Mouse (Mus musculus) naive thymus-derived CD4-positive, alpha-beta T cell, adult 2 months (primary cell): ENCODE data around the gene Mybphl.

Source experiments
- DNase-seq: peaks from one replicate; pipeline ENCODE4 v3.0.0-alpha.2; 2011; ENCODE audit warnings: low read depth

Gene Mybphl

DNA sequence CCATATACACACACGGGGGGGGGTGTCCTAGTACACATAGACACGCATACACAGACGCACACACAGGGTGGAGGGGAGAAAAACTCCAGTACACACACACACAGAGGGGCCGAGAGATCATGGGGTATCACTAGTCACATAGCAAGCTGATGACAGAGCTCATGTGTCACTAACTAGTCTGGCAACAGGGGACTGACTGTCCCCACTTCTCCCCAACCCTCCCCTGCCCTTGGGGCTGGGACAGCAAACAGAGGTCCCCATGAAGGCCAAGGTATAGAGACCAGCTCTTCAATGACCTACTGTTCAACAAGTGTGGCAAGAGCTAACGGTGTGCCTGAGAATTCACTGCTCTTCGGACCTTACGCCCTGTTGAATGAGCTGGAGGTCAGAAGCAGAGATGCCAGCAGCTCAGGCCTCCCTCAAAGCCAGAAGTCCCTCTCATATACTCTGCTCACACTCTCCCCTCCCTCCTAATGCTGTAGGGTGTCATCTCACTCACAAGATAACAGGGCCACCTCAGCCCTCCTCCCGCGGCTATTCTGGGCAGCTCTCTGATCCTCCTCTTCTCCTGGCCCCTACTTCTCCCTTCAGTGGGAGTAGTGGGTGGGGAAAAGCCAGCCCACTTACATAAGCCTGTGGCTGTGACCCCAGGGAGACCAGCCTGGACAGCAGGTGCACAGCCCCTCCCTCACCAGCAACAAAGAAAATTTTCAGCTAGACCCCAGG is at the start of gene Mybphl:
TSS of gene Mybphl (plus strand) at position 642 of the 726 bp plus-strand sequence.
- DNase-seq = no peak

DNA sequence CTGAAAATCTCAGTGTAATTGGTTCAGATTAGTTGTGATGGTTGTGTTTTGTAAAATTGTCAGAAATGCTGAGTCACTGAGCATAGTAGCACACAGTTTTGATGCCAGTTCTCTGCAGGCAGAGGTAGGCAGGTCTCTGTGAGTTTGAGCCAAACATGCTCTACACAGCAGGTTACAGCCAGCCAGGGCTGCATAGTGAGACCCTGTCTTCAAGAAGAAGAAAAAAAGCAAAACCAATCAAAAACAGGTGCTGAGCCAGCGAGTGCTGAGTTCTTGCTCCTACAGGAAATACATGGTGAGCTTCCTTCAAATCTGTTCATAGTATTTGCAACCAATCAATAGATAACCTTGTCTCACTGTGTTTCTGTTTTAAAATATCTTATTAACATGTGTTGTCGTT is 46.2 kb upstream of the Mybphl start:
- DNase-seq = no peak

DNA sequence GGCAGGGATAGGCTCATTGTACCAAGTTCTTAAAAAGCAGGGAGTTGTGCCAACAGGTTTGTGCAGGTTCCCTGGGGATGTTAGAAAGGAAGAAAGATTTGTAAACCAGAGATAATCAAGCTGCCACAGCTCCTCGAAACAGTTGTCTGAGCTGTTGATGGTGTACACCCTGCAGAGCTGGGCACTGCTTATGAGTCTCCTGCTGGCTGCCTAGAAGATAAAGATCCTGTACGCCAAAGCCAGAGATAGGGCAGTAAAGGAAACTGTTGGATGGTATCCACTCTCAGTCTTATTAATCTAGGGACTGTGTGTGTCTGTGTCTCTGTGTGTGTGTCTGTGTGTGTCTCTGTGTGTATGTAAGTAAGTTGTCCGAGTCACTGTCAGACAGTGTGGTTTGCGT is 43.0 kb upstream of the Mybphl start:
- DNase-seq = no peak

DNA sequence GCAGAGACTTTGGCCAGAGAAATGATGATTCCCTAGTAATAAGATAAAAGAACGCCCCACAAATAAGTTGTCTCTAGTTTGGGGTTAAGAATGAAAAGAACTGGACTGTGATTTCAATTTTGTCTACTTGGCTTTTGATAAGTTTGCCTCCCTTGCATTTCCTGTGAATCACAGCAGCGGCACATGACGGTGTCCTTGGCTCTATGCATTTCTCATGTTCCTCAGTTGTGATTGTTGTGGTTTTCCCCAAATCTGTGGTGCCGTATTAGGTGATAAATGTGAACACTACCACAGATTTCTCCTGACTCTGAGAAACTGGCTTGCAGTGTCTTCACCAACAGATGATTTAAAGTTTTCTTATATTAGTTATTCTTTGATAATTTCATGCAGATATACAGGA is 42.6 kb upstream of the Mybphl start:
- DNase-seq = no peak

DNA sequence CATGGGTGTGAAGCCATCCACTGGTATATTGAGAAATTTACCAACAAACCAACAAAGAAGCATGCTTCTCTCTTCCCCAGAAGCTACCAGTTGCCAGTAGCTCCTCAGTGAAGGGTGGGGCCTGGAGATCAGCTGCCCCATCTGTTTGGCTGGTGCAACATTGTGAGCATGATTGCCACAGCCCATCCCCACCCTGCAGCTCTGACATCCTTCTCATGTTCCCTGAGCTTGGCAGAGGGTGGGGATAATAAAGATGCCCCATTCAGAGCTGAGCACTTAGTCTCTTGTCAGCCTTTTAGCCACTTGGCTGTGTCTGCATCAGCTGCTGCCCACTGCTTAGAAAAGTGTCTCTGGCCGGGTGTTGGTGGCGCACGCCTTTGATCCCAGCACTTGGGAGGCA is 41.7 kb upstream of the Mybphl start:
- DNase-seq = no peak

DNA sequence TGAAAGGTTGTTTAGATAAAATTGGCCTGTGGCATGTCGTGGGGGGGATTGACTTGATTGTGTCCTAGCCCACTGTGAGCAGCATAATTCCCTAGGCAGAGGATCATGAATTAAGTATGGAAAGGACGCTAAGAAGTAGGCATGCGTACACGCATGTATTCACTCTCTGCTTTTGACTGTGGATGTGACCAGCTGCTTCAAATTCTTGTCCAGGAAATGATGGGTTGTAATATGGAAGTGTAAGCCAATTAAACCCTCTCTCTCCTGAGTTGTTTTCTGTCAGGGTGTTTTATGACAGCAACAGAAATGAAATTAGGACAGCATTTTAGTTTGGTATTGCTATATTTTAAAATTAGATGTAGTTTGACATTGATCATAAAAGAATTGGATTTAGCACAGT is 39.9 kb upstream of the Mybphl start:
- no peak for DNase-seq

DNA sequence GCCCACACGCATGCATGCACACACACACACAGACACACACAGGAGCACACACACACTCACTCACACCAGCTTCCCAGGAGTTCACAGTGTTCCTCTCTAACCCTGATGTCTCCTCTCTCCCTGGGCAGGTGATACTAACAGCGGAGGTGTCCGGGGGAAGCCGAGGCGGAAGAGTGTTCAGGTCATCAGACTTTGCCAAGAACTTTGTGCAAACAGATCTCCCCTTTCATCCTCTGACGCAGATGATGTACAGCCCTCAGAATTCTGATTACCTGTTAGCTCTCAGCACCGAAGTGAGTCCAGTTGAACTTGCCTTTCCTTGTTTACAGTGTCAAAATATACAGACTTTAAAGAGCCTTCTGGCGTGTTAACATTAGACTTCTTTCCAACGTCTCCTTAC is 39.2 kb upstream of the Mybphl start:
- DNase-seq = no peak

DNA sequence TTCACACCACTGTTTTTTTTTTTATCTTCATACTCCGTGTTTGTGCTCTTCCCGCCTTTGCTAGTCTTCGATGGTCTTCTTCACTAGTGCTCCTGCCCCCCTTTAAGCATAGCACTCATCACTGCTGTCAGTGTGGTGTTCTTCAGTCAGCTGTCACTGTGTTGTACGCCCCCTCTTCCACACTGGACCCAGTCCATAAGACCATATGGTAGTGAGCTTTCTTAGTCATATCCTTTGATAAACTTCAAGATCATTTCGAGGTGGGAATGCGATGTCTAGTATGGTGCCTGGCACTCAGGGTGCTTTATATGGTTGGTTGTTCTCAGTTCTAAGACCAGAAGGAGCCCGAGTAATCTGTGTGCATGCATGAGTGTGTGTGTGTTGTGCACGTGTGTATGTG is 37.4 kb upstream of the Mybphl start:
- DNase-seq = no peak

DNA sequence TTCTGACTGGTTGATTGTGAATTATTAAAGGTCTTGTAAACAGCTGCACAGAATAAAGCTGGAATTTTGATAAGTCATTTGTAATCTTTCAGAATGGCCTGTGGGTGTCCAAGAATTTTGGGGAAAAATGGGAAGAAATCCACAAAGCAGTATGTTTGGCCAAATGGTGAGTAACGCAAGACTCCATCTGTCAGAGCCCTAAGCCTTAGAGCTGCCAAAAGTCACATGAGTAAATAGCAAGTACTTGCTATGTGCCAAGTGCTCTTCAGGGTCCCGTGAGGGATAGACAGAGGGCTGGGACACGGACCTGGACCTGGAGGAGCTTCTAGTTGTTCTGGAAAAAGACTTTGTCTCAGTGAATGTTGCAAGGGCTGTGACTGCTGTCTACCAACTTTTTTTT is 36.8 kb upstream of the Mybphl start:
- no peak for DNase-seq

DNA sequence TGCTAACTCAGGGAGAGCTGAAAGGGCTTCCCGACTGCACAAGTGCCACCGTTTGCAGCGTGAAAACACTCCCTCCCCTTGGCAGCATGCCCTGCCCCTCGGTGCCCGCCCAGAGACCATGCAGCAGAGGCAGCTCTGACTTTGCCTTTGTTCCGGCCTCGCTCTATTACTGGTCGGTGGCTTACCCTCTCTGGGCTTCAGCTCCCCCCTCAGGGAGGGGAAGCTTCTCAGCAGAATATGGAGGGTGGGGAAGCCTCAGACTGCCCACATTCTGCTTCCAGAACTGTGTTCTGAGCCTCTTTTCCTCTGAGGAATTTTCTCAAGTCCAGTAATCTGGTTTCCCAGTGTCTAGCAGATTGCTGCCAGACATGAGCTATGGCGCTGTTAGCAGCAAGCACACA is 36.3 kb upstream of the Mybphl start:
- DNase-seq = no peak

DNA sequence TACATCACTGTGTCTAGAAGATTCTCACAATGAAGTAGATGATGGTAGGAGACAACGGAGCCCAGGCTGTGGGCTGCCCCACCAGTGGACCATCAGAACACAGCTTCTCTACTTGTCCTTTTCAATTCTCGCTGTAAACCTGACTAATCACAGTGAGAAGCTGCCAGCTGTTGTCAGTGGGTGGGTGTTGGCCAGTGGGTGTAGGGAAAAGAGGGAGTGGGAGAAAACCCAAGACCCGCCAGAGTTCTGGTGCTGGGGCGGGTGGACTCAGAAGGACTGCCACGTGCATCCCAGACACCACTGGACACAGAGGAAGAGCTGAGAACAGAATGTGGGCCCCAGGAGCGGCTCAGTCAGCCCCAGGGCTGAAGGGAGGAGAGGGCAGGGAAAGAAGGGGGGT is 33.9 kb upstream of the Mybphl start:
- DNase-seq = no peak

DNA sequence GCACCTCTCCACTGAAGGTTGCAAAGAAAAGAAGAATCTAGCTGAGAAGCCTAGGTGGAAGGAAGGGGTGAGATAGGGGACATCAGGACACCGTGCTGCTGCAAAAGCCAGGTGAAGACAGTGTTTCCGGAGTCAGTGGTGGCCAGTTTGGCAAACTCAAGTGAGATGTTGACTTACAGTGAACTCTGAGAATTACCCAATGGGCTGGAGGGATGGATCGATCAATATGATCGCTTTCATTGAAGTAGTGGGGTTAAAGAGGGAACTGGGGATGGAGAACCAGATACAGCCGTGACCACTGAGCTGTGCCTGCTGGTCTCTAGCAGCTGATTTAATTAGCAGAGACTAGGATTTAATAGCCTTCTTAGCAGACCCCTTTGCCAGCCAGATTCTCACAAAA is 27.8 kb upstream of the Mybphl start:
- no peak for DNase-seq

DNA sequence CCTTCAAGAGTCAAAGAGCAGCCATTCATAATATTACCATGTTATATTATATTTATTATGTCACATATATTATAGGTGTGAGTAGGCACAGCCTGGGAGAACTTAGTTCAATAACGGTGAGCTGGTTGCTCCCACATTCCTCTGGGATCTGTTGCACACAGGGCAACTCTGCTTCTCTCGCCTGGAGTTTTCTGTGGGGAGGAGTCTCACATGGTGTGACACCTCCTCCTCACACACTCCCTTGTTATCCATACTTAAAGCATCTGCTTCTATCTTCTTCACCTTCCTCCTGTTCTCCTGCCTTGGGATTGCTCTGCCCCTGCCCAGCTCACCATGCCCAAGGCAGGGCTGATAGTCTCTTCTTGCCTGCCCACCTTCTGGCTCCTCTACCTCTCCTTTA is 23.7 kb upstream of the Mybphl start:
- DNase-seq = no peak

DNA sequence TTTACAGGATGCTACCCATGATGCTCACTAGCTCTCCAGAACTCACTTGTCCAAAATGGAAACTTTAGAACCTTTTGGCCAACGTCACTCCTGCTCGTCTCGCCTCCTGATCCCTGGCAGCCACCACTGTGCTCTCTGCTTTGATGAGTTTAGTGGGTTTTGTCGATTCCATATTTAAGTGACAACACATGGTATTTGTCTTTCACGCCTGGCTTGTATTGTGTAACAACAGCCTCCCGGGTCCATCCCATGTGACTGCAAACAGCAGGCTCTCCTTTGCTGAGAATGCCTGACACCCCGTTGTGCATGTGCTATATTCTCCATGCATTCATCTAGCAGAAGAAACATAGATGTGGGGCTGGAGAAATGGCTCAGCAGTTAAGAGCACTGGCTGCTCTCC is 22.5 kb upstream of the Mybphl start:
- no peak for DNase-seq

DNA sequence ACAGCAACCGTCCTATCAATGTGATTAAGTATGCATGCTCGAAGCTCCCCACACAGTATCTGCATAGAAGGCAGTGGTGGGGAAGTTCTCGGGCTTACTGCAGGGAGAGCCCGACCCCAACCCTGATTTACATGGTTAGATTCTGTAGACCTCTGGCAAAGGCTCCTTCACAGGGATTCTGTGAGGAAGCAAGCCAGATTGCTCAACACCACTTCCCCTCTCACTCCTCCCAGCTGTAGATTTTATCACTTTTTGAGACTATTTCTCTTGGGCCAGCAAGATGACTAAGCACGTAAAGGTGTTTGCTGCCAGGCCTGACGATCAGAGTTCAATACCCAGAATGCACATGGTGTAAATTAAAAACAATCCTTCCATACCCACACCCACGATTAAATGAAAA is 18.9 kb upstream of the Mybphl start:
- DNase-seq = no peak

DNA sequence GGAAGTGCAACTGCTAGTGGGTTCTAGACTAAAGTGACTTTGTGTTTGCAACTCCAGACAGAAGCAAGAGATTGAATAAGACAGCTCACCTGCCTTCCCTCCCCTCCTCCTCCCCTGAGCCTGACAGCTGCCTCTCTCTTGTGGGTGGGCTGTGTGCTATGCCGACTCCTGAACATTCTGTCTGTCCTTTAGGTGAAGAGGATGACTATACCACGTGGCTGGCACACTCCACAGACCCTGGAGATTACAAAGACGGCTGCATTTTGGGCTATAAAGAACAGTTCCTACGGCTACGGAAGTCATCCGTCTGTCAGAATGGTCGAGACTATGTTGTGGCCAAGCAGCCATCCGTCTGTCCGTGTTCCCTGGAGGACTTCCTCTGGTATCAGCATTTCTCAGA is 16.3 kb upstream of the Mybphl start:
- DNase-seq = no peak

DNA sequence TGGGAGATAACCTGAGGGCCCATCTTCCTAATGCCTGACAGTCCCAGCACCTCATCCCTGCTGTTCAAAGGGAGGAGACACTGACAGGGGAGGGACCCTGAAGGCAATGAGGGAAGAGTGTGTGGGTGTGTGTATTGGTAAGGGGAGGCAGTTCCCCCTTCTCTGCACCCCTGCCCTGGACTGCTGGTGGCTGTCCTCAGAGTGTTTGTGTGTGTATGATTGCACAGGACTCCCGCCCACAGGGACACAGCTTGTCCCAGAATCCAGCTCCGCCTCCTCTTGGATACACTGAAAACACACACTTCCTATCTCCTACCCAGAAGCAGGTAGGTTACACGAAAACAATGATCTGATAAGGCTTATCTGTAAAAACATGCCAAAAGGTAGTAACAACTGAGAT is 9.5 kb upstream of the Mybphl start:
- DNase-seq = no peak

DNA sequence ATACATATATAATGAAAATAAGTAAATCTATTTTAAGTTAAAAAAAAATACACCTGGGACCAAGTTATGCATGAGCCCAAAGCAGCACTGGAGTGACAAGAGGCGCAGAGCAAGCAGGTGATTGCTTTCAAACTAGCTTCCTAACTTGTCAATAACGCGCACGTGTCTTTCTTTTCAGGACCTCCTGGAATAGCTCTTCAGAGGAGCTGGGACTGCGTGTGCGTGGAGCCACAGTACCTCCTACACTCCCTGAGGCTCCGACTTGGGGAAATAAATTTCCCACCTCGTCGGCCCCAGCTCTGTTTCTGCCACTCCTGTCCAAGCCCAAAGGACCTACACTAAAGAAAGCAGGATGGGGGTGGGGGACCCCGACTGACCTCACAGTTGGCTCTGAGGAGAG is 7.7 kb upstream of the Mybphl start:
- DNase-seq = no peak

DNA sequence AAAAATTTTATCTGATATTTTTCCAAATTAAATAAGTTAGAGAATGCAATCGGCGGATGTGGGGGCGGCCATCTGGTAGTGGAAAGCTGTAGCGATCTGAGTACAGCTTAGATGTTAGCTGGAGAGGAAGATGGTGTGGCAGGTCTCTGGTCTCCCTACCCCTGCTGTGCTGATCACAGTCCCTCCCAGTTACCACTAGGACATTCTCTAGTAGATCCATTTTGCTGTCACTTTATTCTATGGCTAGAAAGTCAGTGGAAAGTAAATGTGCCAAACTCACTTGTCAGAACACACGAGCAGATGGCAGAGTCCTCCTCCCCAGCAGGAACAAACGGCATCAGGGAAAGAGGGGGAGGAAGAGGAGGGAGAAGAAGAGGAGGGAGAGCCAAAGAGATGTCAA is 6.3 kb upstream of the Mybphl start:
- no peak for DNase-seq

DNA sequence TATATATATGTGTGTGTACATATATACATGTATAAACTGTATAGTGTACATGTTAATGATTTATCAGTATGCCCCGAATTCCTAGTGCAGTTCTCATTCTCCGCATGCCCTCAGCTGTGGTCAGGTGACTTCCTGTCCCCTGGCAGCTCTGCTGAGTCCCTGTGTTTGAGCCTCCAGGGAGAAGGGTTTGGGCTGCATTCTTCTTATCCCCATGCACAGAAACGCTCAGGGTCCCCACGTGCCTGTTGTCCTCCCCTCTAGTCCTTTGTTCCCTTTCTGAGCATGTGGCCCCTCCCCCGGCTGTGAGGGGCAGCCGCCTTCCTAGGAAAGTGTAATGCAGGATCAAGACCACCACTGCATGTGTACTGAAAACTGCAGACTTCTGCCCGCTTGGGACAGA is 3.8 kb upstream of the Mybphl start:
- no peak for DNase-seq

DNA sequence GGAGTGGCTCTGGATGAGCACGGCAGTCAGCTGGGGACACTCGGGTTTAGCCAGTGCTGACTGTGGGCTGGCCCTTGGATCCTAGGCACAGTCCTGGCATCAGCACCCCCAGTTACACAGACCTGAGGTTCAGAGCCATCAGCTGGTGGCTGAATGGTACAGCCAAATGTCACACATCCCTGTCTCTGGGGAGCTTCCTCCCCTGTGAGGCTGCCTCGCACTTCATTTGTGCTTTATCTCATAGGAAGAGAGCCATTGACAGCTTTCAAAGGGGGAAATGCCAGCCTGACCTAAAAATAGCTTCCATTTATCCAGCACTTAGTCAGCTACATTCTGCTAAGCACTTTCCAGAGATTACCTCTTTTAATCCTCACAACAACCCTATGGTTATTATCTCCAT is 1.1 kb upstream of the Mybphl start:
- DNase-seq = no peak

DNA sequence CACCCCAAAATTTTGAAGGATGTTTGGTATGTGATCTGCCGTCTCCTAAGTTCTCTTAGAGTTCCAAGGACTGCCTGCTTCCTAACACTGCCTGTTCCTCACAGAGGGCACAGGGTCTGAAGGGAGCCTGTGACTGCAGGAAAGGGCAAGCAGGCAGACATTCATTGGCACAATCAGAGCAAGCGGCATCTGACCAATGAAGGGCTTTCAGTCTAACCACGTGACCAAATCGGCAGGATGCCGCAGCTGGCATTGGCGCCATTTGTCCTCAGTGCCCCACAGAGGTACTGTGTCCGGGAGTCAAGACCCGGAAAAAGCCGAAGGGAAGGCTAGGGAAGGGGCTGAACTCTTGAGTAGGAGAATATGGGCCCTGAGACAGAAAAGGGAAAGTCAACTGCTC is 2.5 kb downstream of the Mybphl start:
- no peak for DNase-seq

DNA sequence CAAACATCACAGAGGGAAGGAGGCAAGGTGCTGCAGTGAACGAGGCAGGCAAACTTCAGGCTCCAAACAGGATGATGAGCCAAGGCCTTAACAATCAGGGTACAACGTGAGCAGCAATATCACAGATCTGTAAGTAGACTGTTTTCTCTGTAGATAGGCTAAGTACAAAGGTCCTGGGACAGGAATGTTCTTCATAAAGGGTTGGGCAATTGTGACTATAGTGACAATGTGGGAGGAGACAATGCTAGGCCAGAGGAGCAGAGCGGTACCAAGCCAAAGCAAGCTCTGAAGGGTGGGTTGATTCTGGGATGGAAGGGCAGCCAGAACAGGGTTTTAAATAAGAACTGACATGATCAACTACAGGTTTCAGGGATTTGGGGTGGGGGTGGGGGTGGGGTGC is 3.1 kb downstream of the Mybphl start:
- no peak for DNase-seq

DNA sequence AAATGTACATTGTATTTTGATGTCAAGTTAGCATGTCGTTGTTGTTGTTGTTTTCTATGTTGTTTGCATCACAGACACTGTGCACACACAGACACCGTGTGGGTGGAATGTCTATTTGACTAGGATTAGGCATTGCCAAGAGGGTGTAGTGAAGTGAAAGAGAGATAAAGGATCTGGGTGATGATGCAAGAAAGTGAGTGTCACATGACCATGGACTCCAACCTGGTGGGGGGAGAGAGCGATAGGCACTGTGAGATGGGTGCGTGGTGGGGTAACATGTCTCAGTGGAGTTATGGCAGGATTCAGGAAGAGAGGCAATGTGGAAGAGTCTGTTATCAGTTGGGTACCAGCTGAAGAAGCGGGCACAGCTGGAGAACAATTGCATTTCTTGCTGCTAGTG is 4.0 kb downstream of the Mybphl start:
- no peak for DNase-seq

DNA sequence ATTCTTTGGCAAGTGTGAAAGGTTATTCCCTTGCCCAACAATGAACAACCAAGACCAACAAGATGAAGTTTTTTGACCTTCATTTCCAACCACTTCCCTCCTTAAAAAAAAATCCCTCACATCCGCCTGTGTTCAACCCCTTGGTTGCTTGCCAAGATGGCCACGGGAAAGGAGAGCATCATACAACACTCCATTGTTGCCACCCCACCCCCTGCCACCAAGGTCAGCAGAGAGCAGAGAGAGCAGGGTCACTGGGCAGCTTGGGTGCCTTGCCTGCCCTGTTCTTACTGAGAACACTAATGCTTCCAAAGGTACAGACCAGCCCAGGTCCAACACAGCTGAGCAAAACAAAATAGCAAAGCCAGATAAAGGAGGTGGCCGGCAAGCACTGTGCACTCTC is 7.6 kb downstream of the Mybphl start:
- DNase-seq = no peak
